Mouse (Mus musculus): ENCODE results near the gene Ptn.

GRCm38 (mm10) chr6:36818281-36819018 is 8.4 kb upstream of the Ptn start:
- TF ChIP-seq CTCF (IDR thresholded peaks at IDR 0.05; ENCODE audit: extremely low read depth, insufficient read depth, low read length), result no peak
- TF ChIP-seq POLR2A (IDR thresholded peaks at IDR 0.05; ENCODE audit: extremely low read depth, insufficient read depth, low read length), result no peak

Measured in cortical plate, adult 2 months (tissue).